Mouse (Mus musculus) urinary bladder, postnatal 10 days (tissue): ENCODE results near the gene Nck2.
"Not testable (repeated sequence)": the region's sequence is repeated elsewhere in the genome, so short reads cannot be mapped to it uniquely, and the experiment has no call there.

ENCODE experiments used
- DNase-seq: peaks from one replicate; pipeline ENCODE4 v3.0.0; 2022; ENCODE audit warnings: low spot score

Gene Nck2

DNA sequence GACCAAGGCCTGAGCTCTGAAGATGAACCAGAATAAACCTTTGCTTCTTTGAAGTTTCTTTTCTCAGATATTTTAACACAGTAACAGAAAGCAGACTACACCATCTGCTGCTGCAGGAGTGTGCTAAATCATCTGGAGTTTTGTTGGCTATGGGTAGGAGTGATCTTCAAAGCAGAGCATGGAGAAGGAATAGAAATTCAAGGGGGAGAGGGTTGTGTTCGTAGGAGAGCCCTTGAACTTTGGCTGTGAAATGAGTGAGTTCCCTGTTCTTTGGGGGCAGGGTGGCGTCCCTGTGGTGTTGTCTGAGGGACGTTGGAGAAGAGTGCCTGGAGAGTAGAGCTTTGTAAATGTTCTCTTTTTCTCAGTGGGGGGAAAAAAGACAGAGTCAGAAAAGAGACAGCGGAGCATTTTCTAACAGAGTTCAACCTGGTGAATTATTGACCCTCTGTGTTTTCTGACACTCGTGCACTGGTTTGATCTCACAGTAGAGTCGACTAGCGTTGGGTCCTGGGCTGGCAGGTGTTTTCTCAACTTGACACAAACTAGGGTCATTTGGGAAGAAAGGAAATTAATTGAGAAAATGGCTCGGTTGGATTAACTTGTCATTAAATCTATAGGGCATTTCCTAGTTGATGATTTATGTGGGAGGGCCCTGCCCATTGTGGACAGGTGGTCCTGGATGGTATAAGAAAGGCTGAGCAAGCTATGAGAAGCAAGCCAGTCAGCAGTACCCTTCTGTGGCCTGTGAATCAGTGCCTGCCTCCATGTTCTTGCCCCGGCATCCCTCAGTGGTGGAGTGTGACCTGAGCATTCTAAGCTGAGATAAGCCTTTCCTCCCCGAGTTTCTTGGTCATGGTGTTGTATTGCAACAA is 57.8 kb downstream of the Nck2 start:
- no peak for DNase-seq

DNA sequence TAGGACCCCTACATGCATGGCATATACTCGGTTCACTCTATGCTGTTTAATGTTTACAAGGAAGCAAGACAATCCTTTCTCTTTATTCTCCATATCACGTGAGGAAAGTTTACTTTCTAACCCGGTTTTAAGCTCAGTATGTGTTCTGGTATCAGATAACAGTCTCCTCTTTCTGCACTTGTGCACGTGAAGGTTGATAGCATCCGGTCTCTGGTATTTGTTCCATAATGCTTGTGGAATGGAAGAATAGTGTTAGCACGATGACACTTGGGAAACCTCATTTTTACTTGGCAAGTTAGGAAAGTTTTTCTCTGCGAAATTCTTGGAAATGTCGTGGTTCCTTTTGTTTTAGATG is 58.4 kb downstream of the Nck2 start:
- no peak for DNase-seq

DNA sequence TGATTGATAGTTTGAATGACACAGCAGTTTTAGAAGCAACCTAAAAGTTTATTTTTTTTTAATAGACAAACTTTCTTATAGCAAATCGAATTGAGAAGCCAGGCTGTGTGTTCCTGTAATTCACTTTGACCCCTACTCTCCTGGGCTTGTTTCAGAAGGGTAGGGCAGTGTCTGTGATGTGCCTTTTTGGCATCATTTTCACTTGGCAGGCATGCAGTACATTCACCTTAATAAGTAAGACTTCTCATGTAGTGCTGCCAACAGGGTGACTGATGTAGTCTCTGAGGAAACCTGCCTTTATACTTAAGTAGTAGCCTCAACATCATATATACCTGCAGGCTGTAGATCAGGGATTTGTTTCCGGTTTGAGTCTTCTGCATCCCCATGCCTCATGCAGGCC is 58.9 kb downstream of the Nck2 start:
- DNase-seq: no peak

DNA sequence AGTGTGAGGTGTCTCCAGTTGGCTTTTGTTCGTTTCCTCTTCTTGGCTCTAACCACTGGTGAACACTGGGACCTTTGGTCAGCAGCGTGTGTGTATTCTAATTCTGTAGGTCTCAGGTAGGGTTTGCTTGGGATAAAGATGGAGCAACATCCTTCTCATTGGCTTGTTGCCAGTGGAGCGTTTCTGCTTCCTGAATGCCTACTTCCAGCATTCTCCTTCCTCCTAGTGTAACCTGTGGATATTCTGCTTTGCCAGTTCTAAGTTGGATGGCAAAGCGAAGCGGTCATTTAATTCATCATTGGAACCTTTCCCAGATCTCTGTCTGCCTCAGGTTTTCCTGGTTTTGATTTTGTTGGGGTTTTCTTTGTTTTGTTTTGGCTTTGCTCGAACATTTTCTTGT is 59.3 kb downstream of the Nck2 start:
- no peak for DNase-seq

DNA sequence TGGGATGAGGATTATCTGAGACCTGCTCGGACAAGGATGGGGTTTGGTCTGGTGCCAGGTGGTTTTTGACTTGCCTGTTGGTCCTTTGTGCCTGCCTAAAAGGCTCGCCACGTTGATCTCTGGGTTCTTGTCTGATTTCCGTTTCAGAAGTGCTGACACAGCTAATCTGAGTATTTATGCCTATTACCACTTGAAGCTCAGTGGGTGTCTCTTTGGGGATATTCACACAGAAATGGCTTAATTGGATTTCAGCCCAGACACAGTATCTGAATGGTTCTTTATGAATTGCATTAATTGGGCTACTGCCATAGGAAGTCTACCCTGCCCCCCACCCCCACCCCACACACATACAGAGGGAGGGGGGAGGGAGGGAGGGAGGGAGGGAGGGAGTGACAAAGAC is 59.9 kb downstream of the Nck2 start:
- no peak for DNase-seq

DNA sequence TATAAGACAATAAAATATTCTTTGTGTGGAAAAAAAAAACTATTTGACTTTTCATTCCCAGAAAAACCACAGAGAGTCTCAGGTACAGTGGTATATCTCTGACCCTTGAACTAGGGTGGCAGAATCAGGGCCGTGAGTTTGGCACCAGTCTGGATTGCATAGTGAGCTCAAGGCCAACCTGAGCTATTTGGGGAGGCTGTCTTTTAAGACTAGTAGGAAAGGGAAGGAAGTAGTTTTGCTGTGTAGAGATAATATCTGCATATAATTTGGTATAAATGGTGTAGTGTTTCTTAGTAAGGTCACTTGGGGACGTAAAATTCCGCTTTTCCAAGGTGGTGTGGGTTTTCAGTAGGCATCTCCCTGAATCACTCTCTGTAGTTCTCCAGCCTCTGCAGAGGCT is 62.3 kb downstream of the Nck2 start:
- no peak for DNase-seq

DNA sequence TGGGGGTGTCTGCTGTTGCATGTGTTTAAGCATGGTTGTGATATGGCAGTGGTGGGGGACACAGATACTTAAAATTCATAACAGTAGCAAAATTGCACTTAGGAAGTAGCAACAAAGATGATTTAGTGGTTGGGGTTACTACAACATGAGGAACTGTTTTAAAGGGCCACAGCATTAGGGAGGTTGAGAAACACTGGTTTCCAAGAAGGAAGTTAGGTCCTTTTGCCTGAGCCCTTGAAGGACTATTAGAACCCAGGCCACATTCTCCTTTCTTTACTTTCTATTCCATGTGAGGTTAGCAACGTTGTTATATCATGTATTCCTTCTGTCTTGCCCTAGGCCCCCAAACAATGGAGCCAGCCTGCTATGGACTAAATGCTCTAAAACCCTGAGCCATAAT is 63.4 kb downstream of the Nck2 start:
- no peak for DNase-seq

DNA sequence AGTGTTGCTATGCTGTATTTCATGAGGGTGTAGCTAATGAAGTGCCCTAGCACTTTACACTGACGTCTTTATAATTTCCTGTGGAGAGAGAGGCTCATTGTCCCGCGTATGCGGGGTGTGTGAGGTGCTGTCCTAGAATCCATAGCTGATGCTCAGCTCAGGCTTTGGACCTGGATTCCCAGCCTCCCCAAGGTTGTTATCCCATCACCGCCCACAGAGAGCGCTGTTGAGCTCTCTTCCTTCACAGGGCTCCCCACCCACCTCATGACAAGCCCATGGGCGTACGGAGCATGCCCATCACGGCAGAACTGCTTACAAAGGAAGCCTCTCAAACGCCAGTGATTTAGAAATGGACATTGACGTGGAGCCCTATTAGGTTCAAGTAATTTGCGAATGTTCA is 66.9 kb downstream of the Nck2 start:
- no peak for DNase-seq

DNA sequence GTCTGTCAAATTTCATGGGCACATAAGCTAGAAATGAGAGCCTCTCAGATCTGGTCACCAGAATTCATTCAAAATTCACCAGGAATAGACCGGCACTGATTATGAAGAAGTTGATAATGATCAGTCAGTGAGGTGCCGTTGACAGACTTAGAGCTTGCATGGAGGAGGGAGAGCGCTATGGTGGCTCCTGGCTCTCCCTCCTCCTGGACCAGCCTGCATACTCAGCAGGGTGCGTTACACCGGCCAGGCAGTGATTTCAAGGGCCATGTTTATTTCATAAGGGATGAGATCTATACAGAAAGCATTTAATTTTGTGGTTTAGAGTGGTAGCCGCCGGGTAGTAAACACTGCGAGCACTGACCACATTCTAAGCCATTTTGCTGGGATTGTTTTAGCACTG is 67.3 kb downstream of the Nck2 start:
- no peak for DNase-seq

DNA sequence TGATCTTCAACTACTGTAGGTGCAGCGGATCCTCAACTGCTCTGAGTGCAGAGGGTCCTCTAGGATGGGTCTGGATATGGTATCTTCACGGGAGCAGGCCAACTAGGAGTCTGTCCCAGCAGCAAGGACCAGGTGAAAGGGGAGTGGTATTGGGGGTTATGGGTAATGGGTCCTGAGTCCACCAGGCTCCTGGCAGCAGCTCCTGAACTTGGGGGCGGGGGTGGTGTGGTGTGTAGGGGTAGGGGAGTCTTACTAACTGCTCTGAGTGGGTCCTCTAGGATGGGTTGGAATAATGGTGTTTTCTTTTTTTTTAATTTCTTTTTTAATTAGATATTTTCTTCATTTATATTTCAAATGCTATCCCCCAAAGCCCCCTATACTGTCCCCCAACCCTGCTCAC is 73.0 kb downstream of the Nck2 start:
- DNase-seq: no peak

DNA sequence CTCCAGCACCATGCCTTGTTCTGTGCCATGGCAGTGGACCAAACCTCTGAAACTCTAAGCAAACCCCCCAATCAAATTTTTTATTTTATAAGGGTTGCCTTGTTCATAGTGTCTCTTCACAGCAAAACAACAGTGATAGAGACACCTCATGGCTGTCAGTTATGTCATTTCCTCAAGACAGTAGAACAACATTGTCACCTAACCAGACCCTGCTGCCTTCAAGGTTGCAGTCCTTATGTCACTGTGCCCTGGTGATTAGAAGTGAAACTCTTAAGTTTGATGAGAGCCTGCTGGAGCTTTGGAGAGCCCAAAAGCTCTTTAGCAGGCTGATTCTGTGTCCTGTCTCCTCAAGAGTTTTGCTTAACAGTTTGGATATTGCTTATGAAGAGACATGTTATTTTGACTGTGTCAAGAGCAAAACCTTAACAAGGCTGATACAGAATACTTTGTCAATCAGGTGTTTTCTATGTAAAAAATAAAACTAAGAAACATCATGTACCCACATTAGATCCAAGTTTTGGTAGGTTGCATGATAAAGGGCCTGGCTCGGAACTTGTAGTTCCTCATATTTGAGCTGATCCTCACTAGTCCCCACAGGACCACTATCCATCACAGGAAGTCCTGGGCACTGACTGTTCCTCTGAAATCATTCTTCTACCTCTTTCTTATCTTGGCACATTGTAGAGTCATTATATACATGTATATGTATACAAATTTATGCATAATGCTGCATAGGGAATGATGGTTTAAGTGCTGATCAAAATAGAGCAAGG is 76.0 kb downstream of the Nck2 start:
- no peak for DNase-seq

DNA sequence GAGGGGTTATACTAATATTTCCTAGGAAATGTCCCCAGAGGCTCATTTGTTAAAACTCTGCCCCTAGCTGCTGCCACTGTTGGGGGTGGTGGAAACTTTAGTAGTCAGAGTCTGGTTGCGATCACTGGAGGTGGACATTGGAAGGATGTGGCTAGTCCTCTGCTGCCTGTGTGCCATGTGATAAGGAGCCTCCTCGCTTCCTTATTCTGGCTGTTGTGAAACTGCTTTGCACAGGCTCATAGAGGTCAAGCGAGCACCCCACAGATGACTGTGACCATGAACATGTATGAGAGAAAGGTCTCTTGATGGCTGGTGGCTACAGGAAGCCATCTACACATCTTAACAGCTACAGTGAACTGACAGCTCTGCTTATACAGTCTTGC is 76.6 kb downstream of the Nck2 start:
- no peak for DNase-seq

DNA sequence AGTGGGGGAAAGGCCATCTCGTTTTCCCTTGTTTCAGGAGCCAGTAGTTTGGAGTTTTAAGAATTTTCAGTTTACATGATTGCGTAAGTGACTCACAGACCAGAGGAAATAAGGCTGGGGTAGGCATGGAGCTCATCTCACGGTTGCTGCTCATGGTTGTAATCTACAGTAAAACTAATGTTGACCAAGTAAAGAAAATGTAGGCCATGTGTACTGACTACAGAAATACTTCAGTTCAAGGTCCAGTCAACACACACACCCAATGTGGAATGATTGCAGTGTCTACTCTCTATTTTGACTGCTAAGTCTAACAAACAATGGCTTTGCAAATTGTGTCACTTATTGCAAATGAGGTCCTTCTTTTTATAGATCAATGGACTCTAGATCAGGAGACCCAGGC is 77.1 kb downstream of the Nck2 start:
- DNase-seq: no peak

DNA sequence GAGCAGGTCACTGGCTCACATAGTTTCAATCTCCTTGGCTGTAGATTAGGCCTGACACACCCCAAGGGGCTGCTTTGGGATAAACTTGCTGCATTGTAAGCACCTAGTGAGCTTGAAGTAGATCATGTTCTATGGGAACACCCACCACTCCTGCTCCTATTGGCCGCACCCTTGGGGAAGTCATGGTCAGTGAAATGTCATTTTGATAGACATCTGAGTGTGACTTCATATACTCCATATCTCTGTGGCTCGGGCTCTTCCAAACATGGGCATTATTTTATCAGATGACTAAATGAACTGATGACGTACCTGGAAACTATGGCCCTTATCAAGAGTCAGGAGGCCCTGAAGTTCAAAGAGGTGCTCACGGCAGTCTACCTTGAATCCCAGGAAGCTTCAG is 77.6 kb downstream of the Nck2 start:
- no peak for DNase-seq

DNA sequence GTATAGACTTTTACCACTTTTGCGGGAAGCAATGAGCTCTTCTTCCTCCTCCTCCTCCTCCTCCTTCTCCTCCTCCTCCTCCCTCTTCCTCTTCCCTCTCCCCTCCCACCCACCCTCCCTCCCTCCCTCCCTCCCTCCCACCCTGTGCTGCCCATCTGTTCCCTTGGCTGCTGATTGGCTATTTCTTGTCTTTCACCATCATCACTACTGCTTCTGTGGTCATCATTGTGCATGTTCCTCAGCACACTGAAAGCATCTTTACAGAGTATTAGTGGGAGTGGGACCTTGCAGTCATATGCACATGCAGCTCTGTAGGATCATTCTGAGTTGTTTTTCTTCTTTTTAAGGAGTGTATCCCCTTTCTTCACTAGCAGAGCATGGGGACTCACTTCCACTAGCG is 78.6 kb downstream of the Nck2 start:
- DNase-seq: no peak

DNA sequence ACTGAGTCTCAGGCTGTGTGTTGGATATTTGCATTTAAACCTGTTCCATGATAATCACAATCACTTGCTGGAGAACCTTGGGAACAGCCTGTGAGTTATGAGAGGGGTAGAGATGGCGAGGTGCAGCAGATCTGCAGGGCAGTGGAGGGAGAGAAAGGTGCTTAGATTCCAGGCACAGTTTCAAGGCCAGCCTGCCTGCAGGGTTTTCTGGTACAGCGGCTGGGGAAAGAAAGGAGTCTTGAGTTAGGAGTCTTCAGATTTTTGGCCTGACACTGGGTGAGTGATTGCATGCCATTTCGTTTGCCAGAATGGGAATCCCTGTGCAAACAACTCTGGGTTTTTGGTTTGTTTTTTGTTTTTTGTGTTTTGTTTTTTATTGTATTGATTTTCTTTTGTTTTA is 80.0 kb downstream of the Nck2 start:
- DNase-seq: no peak

DNA sequence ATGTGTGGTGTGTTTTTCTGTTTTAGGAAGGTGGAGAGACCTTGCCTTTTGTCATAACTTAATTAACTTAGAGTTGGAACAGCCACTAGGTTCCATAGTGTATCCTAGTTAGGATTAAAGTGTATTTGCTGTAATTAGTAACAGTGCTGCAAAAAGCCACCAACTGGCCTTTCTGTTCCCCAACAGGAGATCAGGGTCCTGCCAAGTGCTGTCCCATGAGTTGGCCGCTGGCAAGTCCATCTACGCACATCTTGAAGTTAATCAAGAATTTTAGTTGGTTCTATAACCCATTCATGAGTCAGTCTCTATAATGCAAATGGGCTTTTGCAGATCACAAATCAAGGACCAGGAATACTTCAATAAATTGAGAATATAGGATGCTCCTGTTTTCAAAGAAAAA is 83.9 kb downstream of the Nck2 start:
- no peak for DNase-seq

DNA sequence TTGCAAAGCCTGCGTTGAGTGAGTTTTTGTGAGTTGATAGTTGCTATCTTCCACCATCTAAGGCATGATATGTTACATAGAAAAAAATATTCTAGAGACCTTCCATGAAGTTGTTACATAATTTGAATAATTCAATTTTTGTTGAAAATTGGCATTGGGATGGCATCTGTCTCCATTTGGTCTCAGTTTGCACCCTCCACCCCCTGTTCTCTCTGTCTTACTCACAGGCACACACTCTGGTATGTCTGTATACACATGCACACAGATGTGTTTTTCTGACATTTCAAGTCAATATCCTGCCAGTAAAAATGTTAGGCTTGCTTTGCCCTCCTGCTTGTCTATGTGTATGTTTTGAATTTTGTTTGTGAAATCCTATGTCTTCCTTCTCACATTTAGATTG is 84.7 kb downstream of the Nck2 start:
- no peak for DNase-seq

DNA sequence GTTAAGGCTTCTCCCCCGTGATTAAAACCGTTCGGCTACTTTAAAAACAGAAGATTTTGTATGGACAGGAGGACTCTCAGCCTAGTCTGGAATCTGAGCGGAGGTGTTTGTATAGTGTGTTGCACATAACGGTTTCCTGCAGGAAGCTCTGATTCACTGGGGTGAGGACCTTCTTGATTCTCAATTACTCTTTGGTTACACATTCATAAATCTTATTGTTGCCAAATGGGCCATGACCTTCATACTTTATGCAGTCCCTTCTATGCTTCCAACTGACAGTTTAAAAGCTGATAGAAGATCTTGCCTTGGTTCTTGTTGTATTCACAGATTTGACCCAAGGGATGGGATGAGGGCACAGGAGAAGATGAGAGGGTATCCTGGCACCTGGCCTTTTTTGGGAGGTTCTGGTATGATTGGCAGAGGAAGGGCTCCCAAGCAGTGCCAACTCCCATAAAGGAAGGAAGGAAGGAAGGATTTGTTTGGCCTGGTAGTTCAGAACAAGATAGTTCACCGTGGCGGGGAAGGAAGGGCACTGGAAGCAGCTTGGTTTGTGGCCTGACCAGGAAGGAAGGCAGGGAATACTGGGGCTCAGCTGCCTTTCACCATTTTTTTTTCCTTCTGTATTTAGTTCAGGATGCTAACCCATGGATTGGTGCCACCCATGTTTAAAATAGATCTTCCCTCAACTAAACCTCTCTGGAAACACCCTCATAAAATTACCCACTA is 86.1 kb downstream of the Nck2 start:
- DNase-seq: no peak

DNA sequence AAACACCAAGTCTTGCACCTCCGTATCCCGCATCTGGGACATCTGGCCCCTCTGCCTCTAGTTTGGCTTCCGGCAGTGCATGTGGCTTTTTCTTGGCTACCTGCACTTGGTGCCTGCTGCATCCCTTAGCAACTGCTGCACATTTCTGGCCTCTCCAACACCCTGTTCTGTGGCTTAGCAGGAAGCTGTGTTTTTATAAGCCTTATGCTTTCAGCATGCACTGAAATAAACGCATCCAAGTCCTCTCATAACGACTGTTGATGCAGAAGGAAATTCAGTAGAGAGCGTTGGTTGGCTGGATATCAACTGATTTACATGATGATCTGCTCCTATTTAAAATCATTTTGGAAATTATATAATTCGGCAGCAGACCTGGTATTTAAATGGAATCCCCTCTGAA is 86.9 kb downstream of the Nck2 start:
- no peak for DNase-seq

DNA sequence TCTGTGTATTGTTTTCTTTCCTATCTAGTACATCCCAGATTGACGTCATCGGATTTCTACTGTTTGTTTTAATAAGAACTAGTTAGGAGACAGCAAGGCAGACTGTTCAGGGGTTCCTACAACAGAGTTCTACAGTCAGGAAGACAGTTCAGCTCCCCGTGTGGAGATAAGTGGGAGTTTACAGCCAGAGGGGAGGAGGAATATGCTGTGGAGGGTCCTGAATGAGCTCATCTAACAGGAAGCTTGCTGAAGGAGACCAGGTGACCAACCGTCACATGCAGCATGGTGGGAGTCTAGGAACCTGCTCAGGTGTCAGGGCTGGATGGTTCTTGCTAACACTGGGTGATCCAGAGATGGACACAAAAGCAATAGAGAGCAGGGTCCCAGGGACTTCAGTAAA is 87.9 kb downstream of the Nck2 start:
- no peak for DNase-seq

DNA sequence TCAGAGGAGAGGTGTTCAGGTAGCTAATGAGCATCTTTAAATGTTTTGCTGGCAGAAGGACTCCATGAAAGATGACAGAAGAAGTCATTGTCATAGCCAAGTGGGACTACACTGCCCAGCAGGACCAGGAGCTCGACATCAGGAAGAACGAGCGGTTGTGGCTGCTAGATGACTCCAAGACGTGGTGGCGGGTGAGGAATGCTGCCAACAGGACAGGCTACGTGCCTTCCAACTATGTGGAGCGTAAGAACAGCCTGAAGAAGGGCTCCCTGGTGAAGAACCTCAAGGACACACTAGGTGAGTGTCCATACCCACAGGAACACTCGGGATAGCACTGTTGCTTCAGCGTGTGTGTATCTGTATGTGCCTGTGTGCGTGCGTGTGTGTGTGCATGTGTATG is 89.1 kb downstream of the Nck2 start:
- not testable (repeated sequence) for DNase-seq
